Mouse (Mus musculus) forebrain, embryonic 16.5 days (tissue): ENCODE measurements at regions not wholly inside any gene's neighbourhood (a gene's known extent, or its start where the extent isn't known, plus 50 kb on each side); places are given as distances from the start of the nearest gene placed in this dataset.

ENCODE experiments used
- ATAC-seq: fragments of 200-750 bp; cut with Nextera tagmentation; 2 replicates; pipeline ENCODE4 v1.8.0; 2017; ENCODE audit warnings: mild to moderate bottlenecking, moderate library complexity
- H3K27ac ChIP-seq: fragments of 300-500 bp; sonication (generic); 2 replicates; pipeline ENCODE4 v1.5.1; 2014; ENCODE audit warnings: low read length, control low read depth
- H3K27me3 ChIP-seq: fragments of 300-500 bp; sonication (generic); replicated peaks from 2 replicates; pipeline ENCODE4 v1.6.1; 2014; ENCODE audit warnings: low read length; ENCODE audit not compliant: control insufficient read depth, insufficient read depth
- H3K36me3 ChIP-seq: fragments of 300-500 bp; sonication (generic); 2 replicates; pipeline ENCODE4 v1.6.1; 2014; ENCODE audit not compliant: control insufficient read depth, insufficient read depth
- H3K4me1 ChIP-seq: fragments of 300-500 bp; sonication (generic); replicated peaks from 2 replicates; pipeline ENCODE4 v1.6.1; 2014; ENCODE audit warnings: low read length; ENCODE audit not compliant: control insufficient read depth, insufficient read depth
- H3K4me2 ChIP-seq: fragments of 300-500 bp; sonication (generic); 2 replicates; pipeline ENCODE4 v1.6.1; 2014; ENCODE audit warnings: mild to moderate bottlenecking, low read length, control low read depth
- H3K4me3 ChIP-seq: fragments of 300-500 bp; sonication (generic); replicated peaks from 2 replicates; pipeline ENCODE4 v1.5.1; 2014; ENCODE audit warnings: mild to moderate bottlenecking, low read length, control low read depth
- H3K9ac ChIP-seq: fragments of 300-500 bp; sonication (generic); replicated peaks from 2 replicates; pipeline ENCODE4 v1.6.1; 2014; ENCODE audit warnings: low read depth, low read length, control low read depth
- H3K9me3 ChIP-seq: fragments of 300-500 bp; sonication (generic); 2 replicates; pipeline ENCODE4 v1.6.1; 2016; ENCODE audit warnings: low read length; ENCODE audit not compliant: control insufficient read depth
- WGBS: fragments of 180-500 bp; shearing (Covaris S2); extraction: QIAGEN DNeasy Blood & Tissue Kit; methylation state at CpG from one replicate; pipeline ENCODE4 v1.1.7; 2014; 5-methylcytosine and 5-hydroxymethylcytosine counted together

DNA sequence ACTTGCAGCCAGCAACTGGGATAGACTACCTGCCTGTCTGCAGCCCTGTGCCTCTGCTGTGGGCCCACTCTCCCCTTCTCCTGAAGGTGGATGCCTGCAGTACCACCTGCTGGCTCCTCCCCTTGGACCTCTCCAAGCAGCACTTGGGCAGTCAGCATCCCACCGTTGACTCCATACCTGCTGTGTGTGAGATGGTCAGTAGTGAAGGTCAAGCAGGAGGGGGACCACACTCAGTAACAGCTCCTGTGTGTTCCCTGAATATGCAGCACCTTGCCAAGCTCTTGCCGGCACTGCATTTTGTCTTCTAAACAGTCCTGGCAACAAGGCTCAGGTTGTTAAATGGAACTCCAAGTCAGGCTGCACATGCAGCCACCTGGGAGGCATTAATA, 71.6 kb upstream of the Sesn3 start:
- no peaks in the 10 kb centered on the region for H3K9me3 ChIP-seq
- no peaks in the 10 kb centered on the region for H3K27me3 ChIP-seq
- no peak overlapping the region for H3K27ac ChIP-seq
- no peak overlapping the region for H3K9ac ChIP-seq
- ATAC-seq = no peak
- 70% methylated on average over 2 of the region's 2 CpGs for WGBS
- no peaks in the 10 kb centered on the region for H3K36me3 ChIP-seq
- no peak overlapping the region for H3K4me2 ChIP-seq
- no peaks in the 10 kb centered on the region for H3K4me1 ChIP-seq
- H3K4me3 ChIP-seq = no peak overlapping the region

- H3K4me3 ChIP-seq = no peak overlapping the region
- no peaks in the 10 kb centered on the region for H3K4me1 ChIP-seq
- H3K4me2 ChIP-seq = no peak overlapping the region
- H3K9me3 ChIP-seq = no peaks in the 10 kb centered on the region
- no peak for ATAC-seq
- WGBS = 86% methylated on average over 11 of the region's 11 CpGs
- H3K27me3 ChIP-seq = no peaks in the 10 kb centered on the region
- H3K27ac ChIP-seq = no peak overlapping the region
- H3K9ac ChIP-seq = no peak overlapping the region
- H3K36me3 ChIP-seq = no peaks in the 10 kb centered on the region
Measured at GRCm38 (mm10) chr9:14203768-14204416, 71.0 kb upstream of the Sesn3 start.

GRCm38 (mm10) chr9:14204817-14205216, 70.0 kb upstream of the Sesn3 start:
- WGBS = 91% methylated on average over 1 of the region's 1 CpGs
- ATAC-seq = no peak
- Histone ChIP-seq H3K4me1 (no peaks in the 10 kb centered on the region), H3K27me3 (no peaks in the 10 kb centered on the region), H3K27ac (no peak overlapping the region), H3K9ac (no peak overlapping the region), H3K36me3 (no peaks in the 10 kb centered on the region), H3K9me3 (no peaks in the 10 kb centered on the region), H3K4me3 (no peak overlapping the region), H3K4me2 (no peak overlapping the region)

DNA sequence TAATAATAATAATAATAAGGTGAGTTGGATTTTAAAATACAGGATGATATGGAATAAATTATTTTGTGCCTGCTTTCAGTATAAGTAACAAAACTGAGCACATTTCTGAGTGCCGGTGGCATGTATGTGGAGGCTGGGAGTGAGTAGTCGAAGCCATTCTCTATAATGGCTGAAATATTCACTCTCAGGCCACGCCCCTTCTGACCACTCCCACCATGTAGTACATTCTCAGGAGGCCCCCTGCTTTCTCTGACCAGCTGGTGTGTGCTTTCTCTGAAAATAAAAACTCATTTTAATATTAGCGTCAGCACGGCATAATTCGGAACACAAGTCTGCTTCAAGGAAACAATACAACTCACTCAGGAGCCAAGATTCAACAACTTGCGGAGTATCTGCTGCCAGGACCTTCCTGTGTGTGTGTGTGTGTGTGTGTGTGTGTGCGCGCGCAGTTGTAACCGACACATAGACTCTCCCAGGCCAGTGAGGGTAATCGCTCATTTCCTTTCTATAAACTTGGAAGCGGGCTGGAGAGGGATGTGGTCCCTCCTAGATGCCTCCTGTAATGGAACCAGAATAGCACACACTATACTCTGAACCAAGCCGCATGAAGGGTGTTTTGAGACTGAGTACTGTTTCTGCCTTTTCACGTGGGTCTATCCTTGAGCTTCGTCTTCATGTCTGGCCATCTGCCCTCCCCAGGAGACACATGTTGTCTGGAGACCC, 67.9 kb upstream of the Sesn3 start:
- Histone ChIP-seq H3K36me3 (no peaks in the 10 kb centered on the region), H3K27ac (no peak overlapping the region), H3K4me3 (no peak overlapping the region), H3K27me3 (no peaks in the 10 kb centered on the region), H3K9me3 (no peaks in the 10 kb centered on the region), H3K4me2 (no peak overlapping the region), H3K9ac (no peak overlapping the region), H3K4me1 (no peaks in the 10 kb centered on the region)
- 84% methylated on average over 16 of the region's 16 CpGs for WGBS
- ATAC-seq = no peak

DNA sequence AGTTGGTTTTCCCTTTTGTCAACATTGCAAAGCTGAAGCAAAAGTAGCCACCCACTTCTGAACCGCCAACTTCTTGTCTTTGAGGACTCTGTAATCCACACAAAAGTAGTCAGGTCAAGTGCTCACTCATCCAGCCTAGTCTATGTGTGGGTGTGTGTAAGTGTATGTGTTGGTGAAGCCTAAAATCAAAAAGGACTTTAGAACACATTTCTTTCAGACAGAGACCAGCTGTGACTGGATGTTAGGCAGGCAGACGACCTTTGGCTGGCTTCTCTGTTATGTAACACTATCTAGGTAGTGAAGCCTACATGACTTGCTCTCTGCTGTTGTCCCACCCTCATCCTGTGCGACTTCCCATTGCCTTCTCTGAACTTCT, 67.3 kb upstream of the Sesn3 start:
- no peak overlapping the region for H3K9ac ChIP-seq
- no peaks in the 10 kb centered on the region for H3K36me3 ChIP-seq
- ATAC-seq = no peak
- H3K4me2 ChIP-seq = no peak overlapping the region
- H3K4me3 ChIP-seq = no peak overlapping the region
- H3K27me3 ChIP-seq = no peaks in the 10 kb centered on the region
- no peak overlapping the region for H3K27ac ChIP-seq
- H3K9me3 ChIP-seq = no peaks in the 10 kb centered on the region
- H3K4me1 ChIP-seq = no peaks in the 10 kb centered on the region
- WGBS = 84% methylated on average over 3 of the region's 3 CpGs

DNA sequence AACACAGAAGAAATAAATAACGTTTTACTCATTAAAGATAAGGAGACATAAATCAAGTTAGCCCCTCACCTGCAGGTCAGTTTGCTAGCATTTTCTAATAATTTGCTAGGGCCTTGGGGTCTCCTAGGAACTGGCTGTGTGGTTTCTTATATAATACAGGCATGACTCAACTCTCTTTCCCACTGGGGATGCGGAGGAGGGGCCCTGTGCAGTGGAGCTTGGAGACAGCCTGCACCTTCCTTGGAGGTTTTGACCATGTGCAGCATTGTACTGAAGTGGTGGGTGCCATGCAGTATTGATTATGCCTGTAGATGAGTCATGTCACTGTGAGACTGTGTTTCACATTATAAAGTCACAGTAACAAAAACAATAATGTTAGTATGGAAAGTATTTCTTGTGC, 61.6 kb upstream of the Sesn3 start:
- no peak overlapping the region for H3K27ac ChIP-seq
- no peak overlapping the region for H3K9ac ChIP-seq
- ATAC-seq = no peak
- H3K4me1 ChIP-seq = no peaks in the 10 kb centered on the region
- no peaks in the 10 kb centered on the region for H3K9me3 ChIP-seq
- H3K36me3 ChIP-seq = no peaks in the 10 kb centered on the region
- no peak overlapping the region for H3K4me2 ChIP-seq
- no peak overlapping the region for H3K4me3 ChIP-seq
- WGBS = 93% methylated on average over 2 of the region's 2 CpGs
- no peaks in the 10 kb centered on the region for H3K27me3 ChIP-seq

GRCm38 (mm10) chr9:14215171-14215782, 59.6 kb upstream of the Sesn3 start:
- 55% methylated on average over 5 of the region's 5 CpGs for WGBS
- no peaks in the 10 kb centered on the region for H3K36me3 ChIP-seq
- no peak for ATAC-seq
- no peak overlapping the region for H3K4me2 ChIP-seq
- H3K27me3 ChIP-seq = no peaks in the 10 kb centered on the region
- H3K9me3 ChIP-seq = no peaks in the 10 kb centered on the region
- no peak overlapping the region for H3K4me3 ChIP-seq
- no peaks in the 10 kb centered on the region for H3K4me1 ChIP-seq
- H3K9ac ChIP-seq = no peak overlapping the region
- H3K27ac ChIP-seq = no peak overlapping the region

- Histone ChIP-seq H3K4me1 (no peaks in the 10 kb centered on the region), H3K9ac (no peak overlapping the region), H3K27me3 (no peaks in the 10 kb centered on the region), H3K4me3 (no peak overlapping the region), H3K36me3 (no peaks in the 10 kb centered on the region), H3K27ac (no peak overlapping the region), H3K4me2 (no peak overlapping the region), H3K9me3 (no peaks in the 10 kb centered on the region)
- ATAC-seq = no peak
- WGBS = 74% methylated on average over 5 of the region's 5 CpGs
Measured at GRCm38 (mm10) chr9:14215961-14216360, 58.9 kb upstream of the Sesn3 start.

- no peak for ATAC-seq
- Histone ChIP-seq H3K4me2 (no peak overlapping the region), H3K27me3 (no peaks in the 10 kb centered on the region), H3K27ac (no peak overlapping the region), H3K4me1 (no peaks in the 10 kb centered on the region), H3K4me3 (no peak overlapping the region), H3K9me3 (no peaks in the 10 kb centered on the region), H3K36me3 (no peaks in the 10 kb centered on the region), H3K9ac (no peak overlapping the region)
- WGBS = 63% methylated on average over 2 of the region's 2 CpGs
Measured at GRCm38 (mm10) chr9:14222936-14223335, 51.9 kb upstream of the Sesn3 start.
